Comparison of ENCODE assay signal across 14 mouse cellular contexts in genomic region chr1:152514256-152514655, GRCm38 (mm10).
DNase-seq lines count a peak whose midpoint lies in the region; ATAC-seq and TF ChIP-seq lines count a peak whose summit lies in the region.
"Had no signal": no experiment of that assay in that cellular context is flagged by ENCODE, and none has a peak within 500 bp of the region (broad histone marks: within the 10 kb centered on the region; RNA-seq: fewer than 3 reads in every experiment).

No protein-coding gene starts in this region.

- H3K4me3 ChIP-seq in intestine, embryonic 15.5 days (replicated peaks), result no peak overlapping the region
- H3K4me3 ChIP-seq in intestine, postnatal 0 days (ENCODE audit: low read depth, low read length), result no peak overlapping the region
- no peak overlapping the region for H3K4me3 ChIP-seq in embryonic fibroblast, embryonic 13.5 days (ENCODE audit: insufficient read depth, low read length)
- no peak overlapping the region for H3K4me3 ChIP-seq in heart, embryonic 16.5 days (ENCODE audit: low read length)
- H3K4me3 ChIP-seq in midbrain, embryonic 16.5 days (ENCODE audit: low read depth, low read length), result no peak overlapping the region
- H3K4me3 ChIP-seq in left cerebral cortex, adult 2 months, result no peak overlapping the region
- H3K4me3 ChIP-seq: erythroblast, embryonic 14.5 days had no signal

- no peaks in the 10 kb centered on the region for H3K4me1 ChIP-seq in intestine, embryonic 15.5 days (replicated peaks)
- no peaks in the 10 kb centered on the region for H3K4me1 ChIP-seq in intestine, postnatal 0 days (replicated peaks; ENCODE audit: control insufficient read depth, insufficient read depth, low read length)
- H3K4me1 ChIP-seq in embryonic fibroblast, embryonic 13.5 days (ENCODE audit: control insufficient read depth, insufficient read depth, low read length), result no peaks in the 10 kb centered on the region
- peaks cover 13% of the 10 kb centered on the region for H3K4me1 ChIP-seq in heart, embryonic 16.5 days (ENCODE audit: control insufficient read depth, insufficient read depth, low read length)
- no peaks in the 10 kb centered on the region for H3K4me1 ChIP-seq in midbrain, embryonic 16.5 days (ENCODE audit: control insufficient read depth, insufficient read depth, low read length)

- TF ChIP-seq POLR2A in embryonic fibroblast, embryonic 13.5 days (IDR thresholded peaks at IDR 0.05; ENCODE audit: low read depth, low read length), result no peak

- WGBS in intestine, embryonic 15.5 days, result 51% methylated on average over 4 of the region's 4 CpGs
- WGBS in intestine, postnatal 0 days, result 63% methylated on average over 4 of the region's 4 CpGs
- 38% methylated on average over 4 of the region's 4 CpGs for WGBS in heart, embryonic 16.5 days
- 61% methylated on average over 4 of the region's 4 CpGs for WGBS in midbrain, embryonic 16.5 days

- no peaks in the 10 kb centered on the region for H3K27me3 ChIP-seq in intestine, embryonic 15.5 days (replicated peaks)
- no peaks in the 10 kb centered on the region for H3K27me3 ChIP-seq in intestine, postnatal 0 days (replicated peaks; ENCODE audit: control insufficient read depth, insufficient read depth, low read length)
- no peaks in the 10 kb centered on the region for H3K27me3 ChIP-seq in heart, embryonic 16.5 days (ENCODE audit: control insufficient read depth, insufficient read depth, low read length)
- H3K27me3 ChIP-seq in midbrain, embryonic 16.5 days (ENCODE audit: control insufficient read depth, insufficient read depth, low read depth, low read length), result no peaks in the 10 kb centered on the region

- intact Hi-C loops in left cerebral cortex, adult 2 months (cut with DNase I), result loop anchor here (5.0 kb wide), 1 partner anchor 697 kb away; no protein-coding TSS in a partner anchor

- H3K36me3 ChIP-seq in intestine, embryonic 15.5 days, result peaks cover 6% of the 10 kb centered on the region; the same call in 1 of the 2 replicates
- peaks cover 17% of the 10 kb centered on the region for H3K36me3 ChIP-seq in intestine, postnatal 0 days (ENCODE audit: control insufficient read depth, insufficient read depth)
- H3K36me3 ChIP-seq in heart, embryonic 16.5 days (ENCODE audit: control insufficient read depth, insufficient read depth), result peaks cover 13% of the 10 kb centered on the region
- H3K36me3 ChIP-seq in midbrain, embryonic 16.5 days (ENCODE audit: control insufficient read depth, insufficient read depth, low read length), result no peaks in the 10 kb centered on the region

- H3K9me3 ChIP-seq in intestine, embryonic 15.5 days, result no peaks in the 10 kb centered on the region
- no peaks in the 10 kb centered on the region for H3K9me3 ChIP-seq in intestine, postnatal 0 days (ENCODE audit: control insufficient read depth)
- H3K9me3 ChIP-seq in heart, embryonic 16.5 days (replicated peaks; ENCODE audit: control insufficient read depth, low read length), result no peaks in the 10 kb centered on the region
- no peaks in the 10 kb centered on the region for H3K9me3 ChIP-seq in midbrain, embryonic 16.5 days (replicated peaks; ENCODE audit: control insufficient read depth, low read length, poor library complexity, severe bottlenecking)

- 0 out of 2 replicates have a peak, but pooled peaks have one; percentile 26 for ATAC-seq in intestine, embryonic 15.5 days
- ATAC-seq in intestine, postnatal 0 days, result no peak
- ATAC-seq in heart, embryonic 16.5 days (replicated peaks; ENCODE audit: extremely low read depth, insufficient read depth, low FRiP score), result no peak; the same call in 1 of the 2 replicates
- ATAC-seq in midbrain, embryonic 16.5 days, result peak; percentile 72

- DNase-seq in layer of hippocampus, postnatal 25 days (ENCODE audit: extremely low spot score in 1 of 2, low spot score in 1 of 2), result no peak
- DNase-seq in left cerebral cortex, adult 2 months (ENCODE audit: extremely low spot score in 1 of 2, low spot score in 2 of 2), result no peak
- no peak for DNase-seq in spleen, adult 12 weeks (ENCODE audit: low spot score)
- DNase-seq: cerebellum, adult 18-20 months; kidney, adult 11 months; layer of hippocampus, postnatal 36 days; lung, embryonic 14.5 days; thymus, postnatal 4 days had no signal

- TF ChIP-seq CTCF in intestine, postnatal 0 days (IDR thresholded peaks at IDR 0.05; ENCODE audit: low read depth), result no peak
- TF ChIP-seq CTCF in embryonic fibroblast, embryonic 13.5 days (IDR thresholded peaks at IDR 0.05; ENCODE audit: borderline replicate concordance, insufficient read depth, low read length), result no peak
- no peak for TF ChIP-seq CTCF in left cerebral cortex, adult 2 months (IDR thresholded peaks at IDR 0.05)

- no peak overlapping the region for H3K4me2 ChIP-seq in intestine, embryonic 15.5 days (replicated peaks)
- no peak overlapping the region for H3K4me2 ChIP-seq in intestine, postnatal 0 days (replicated peaks; ENCODE audit: low read depth)
- peak overlapping the region; percentile 47 for H3K4me2 ChIP-seq in heart, embryonic 16.5 days (ENCODE audit: low read depth, low read length)
- H3K4me2 ChIP-seq in midbrain, embryonic 16.5 days (ENCODE audit: low read length), result no peak overlapping the region
- H3K4me2 ChIP-seq: lung, embryonic 14.5 days had no signal

- H3K27ac ChIP-seq in intestine, embryonic 15.5 days, result no peak overlapping the region
- H3K27ac ChIP-seq in intestine, postnatal 0 days (ENCODE audit: low read depth, low read length), result no peak overlapping the region
- peak overlapping the region; percentile 1; the same call in 1 of the 2 replicates for H3K27ac ChIP-seq in embryonic fibroblast, embryonic 13.5 days (ENCODE audit: insufficient read depth, low read length)
- peak overlapping the region; percentile 69 for H3K27ac ChIP-seq in heart, embryonic 16.5 days (ENCODE audit: low read length)
- 0 out of 2 replicates have a peak overlapping the region, but pooled peaks have one; percentile 14 for H3K27ac ChIP-seq in midbrain, embryonic 16.5 days (ENCODE audit: low read length)
- H3K27ac ChIP-seq in left cerebral cortex, adult 2 months, result no peak overlapping the region

- H3K9ac ChIP-seq in intestine, embryonic 15.5 days, result no peak overlapping the region
- no peak overlapping the region for H3K9ac ChIP-seq in intestine, postnatal 0 days (ENCODE audit: low read depth, low read length)
- peak overlapping the region; percentile 44; the same call in 1 of the 2 replicates for H3K9ac ChIP-seq in heart, embryonic 16.5 days (ENCODE audit: low read length)
- H3K9ac ChIP-seq in midbrain, embryonic 16.5 days (ENCODE audit: low read depth, low read length), result no peak overlapping the region
- H3K9ac ChIP-seq: lung, embryonic 14.5 days had no signal

Comparison
In these comparisons a context has a peak if more than half of its experiments do, and no peak if none do; other contexts are left out.
1. ATAC-seq: peak in intestine, embryonic 15.5 days (single experiment) and midbrain, embryonic 16.5 days (single experiment); none in intestine, postnatal 0 days (single experiment) and heart, embryonic 16.5 days (single experiment).
2. H3K27ac ChIP-seq: peak in embryonic fibroblast, embryonic 13.5 days (single experiment), heart, embryonic 16.5 days (single experiment) and midbrain, embryonic 16.5 days (single experiment); none in intestine, embryonic 15.5 days (single experiment), intestine, postnatal 0 days (single experiment) and left cerebral cortex, adult 2 months (single experiment).